Mouse (Mus musculus): ENCODE measurements around the gene Vmn2r91. TPM values are rescaled to one million over a fixed set of nuclear protein-coding genes. Genes with fewer than 3 reads are reported as not detected.
"Not testable (repeated sequence)": the region's sequence is repeated elsewhere in the genome, so short reads cannot be mapped to it uniquely, and the experiment has no call there.

Vmn2r91 gene
- not detected in 2 replicates for polyA plus RNA-seq (2015; fragmentation: Nextera tagmentation; extraction: Ambion mirVana)

- not testable (repeated sequence) for H3K36me3 ChIP-seq (ENCODE audit: insufficient read depth, low read length); H3K4me3 ChIP-seq (replicated peaks; ENCODE audit: low read depth, low read length); H3K4me2 ChIP-seq (ENCODE audit: low read length); H3K9me3 ChIP-seq (replicated peaks; ENCODE audit: low read length); H3K9ac ChIP-seq (ENCODE audit: low read depth, low read length); H3K27me3 ChIP-seq (ENCODE audit: insufficient read depth, low read length); H3K4me1 ChIP-seq (replicated peaks; ENCODE audit: insufficient read depth, low read length); ATAC-seq (replicated peaks; ENCODE audit: low FRiP score, low read depth); H3K27ac ChIP-seq; DNase-seq (ENCODE audit: low spot score)
Observed at GRCm38 (mm10) chr17:18084716-18085115, at the start of gene Vmn2r91. Vmn2r91 (plus strand) TSS chr17:18085016.

GRCm38 (mm10) chr17:18049124-18049523 is 35.7 kb upstream of the Vmn2r91 start, which contains the start of gene Vmn2r124:
Vmn2r124 (plus strand) TSS chr17:18049424.
- Histone ChIP-seq H3K27me3 (ENCODE audit: insufficient read depth, low read length) (no peaks in the 10 kb centered on the region), H3K9me3 (replicated peaks; ENCODE audit: low read length) (no peaks in the 10 kb centered on the region), H3K4me1 (replicated peaks; ENCODE audit: insufficient read depth, low read length) (no peaks in the 10 kb centered on the region), H3K36me3 (ENCODE audit: insufficient read depth, low read length) (no peaks in the 10 kb centered on the region), H3K27ac (no peak within 1 kb of the TSS), H3K4me2 (ENCODE audit: low read length) (no peak within 1 kb of the TSS), H3K9ac (ENCODE audit: low read depth, low read length) (no peak within 1 kb of the TSS), H3K4me3 (replicated peaks; ENCODE audit: low read depth, low read length) (no peak within 1 kb of the TSS)
- DNase-seq (ENCODE audit: low spot score) (no peak), ATAC-seq (replicated peaks; ENCODE audit: low FRiP score, low read depth) (no peak)
- WGBS, result 56% methylated on average over 2 of the region's 2 CpGs
- no peak for TF ChIP-seq CTCF (IDR thresholded peaks at IDR 0.05; ENCODE audit: low read depth)

- not testable (repeated sequence) for H3K9me3 ChIP-seq (replicated peaks; ENCODE audit: low read length); H3K4me1 ChIP-seq (replicated peaks; ENCODE audit: insufficient read depth, low read length); H3K4me3 ChIP-seq (replicated peaks; ENCODE audit: low read depth, low read length); H3K36me3 ChIP-seq (ENCODE audit: insufficient read depth, low read length); ATAC-seq (replicated peaks; ENCODE audit: low FRiP score, low read depth); H3K27ac ChIP-seq; H3K4me2 ChIP-seq (ENCODE audit: low read length); DNase-seq (ENCODE audit: low spot score); H3K27me3 ChIP-seq (ENCODE audit: insufficient read depth, low read length); H3K9ac ChIP-seq (ENCODE audit: low read depth, low read length)
- 69% methylated on average over 1 of the region's 1 CpGs for WGBS
Observed at GRCm38 (mm10) chr17:18095626-18096025, 10.8 kb downstream of the Vmn2r91 start.

- H3K9me3 ChIP-seq (replicated peaks; ENCODE audit: low read length); ATAC-seq (replicated peaks; ENCODE audit: low FRiP score, low read depth); H3K4me3 ChIP-seq (replicated peaks; ENCODE audit: low read depth, low read length); H3K27me3 ChIP-seq (ENCODE audit: insufficient read depth, low read length); H3K9ac ChIP-seq (ENCODE audit: low read depth, low read length); H3K36me3 ChIP-seq (ENCODE audit: insufficient read depth, low read length); H3K27ac ChIP-seq; H3K4me1 ChIP-seq (replicated peaks; ENCODE audit: insufficient read depth, low read length); H3K4me2 ChIP-seq (ENCODE audit: low read length); DNase-seq (ENCODE audit: low spot score): not testable (repeated sequence)
- 86% methylated on average over 3 of the region's 3 CpGs for WGBS
Observed at GRCm38 (mm10) chr17:18102265-18102664, 17.4 kb downstream of the Vmn2r91 start.

GRCm38 (mm10) chr17:18151587-18151986 is 66.8 kb downstream of the Vmn2r91 start, which contains the start of gene Vmn2r92:
Vmn2r92 (plus strand) TSS chr17:18151887.
- not testable (repeated sequence) for H3K9ac ChIP-seq (ENCODE audit: low read depth, low read length); ATAC-seq (replicated peaks; ENCODE audit: low FRiP score, low read depth); H3K36me3 ChIP-seq (ENCODE audit: insufficient read depth, low read length); H3K27ac ChIP-seq; H3K9me3 ChIP-seq (replicated peaks; ENCODE audit: low read length); H3K4me2 ChIP-seq (ENCODE audit: low read length); DNase-seq (ENCODE audit: low spot score); H3K27me3 ChIP-seq (ENCODE audit: insufficient read depth, low read length); H3K4me3 ChIP-seq (replicated peaks; ENCODE audit: low read depth, low read length); H3K4me1 ChIP-seq (replicated peaks; ENCODE audit: insufficient read depth, low read length)
- WGBS, result 61% methylated on average over 1 of the region's 1 CpGs

- H3K27me3 ChIP-seq (ENCODE audit: insufficient read depth, low read length); H3K27ac ChIP-seq; H3K9ac ChIP-seq (ENCODE audit: low read depth, low read length); ATAC-seq (replicated peaks; ENCODE audit: low FRiP score, low read depth); H3K4me3 ChIP-seq (replicated peaks; ENCODE audit: low read depth, low read length); H3K4me2 ChIP-seq (ENCODE audit: low read length); DNase-seq (ENCODE audit: low spot score); H3K9me3 ChIP-seq (replicated peaks; ENCODE audit: low read length); H3K36me3 ChIP-seq (ENCODE audit: insufficient read depth, low read length); H3K4me1 ChIP-seq (replicated peaks; ENCODE audit: insufficient read depth, low read length): not testable (repeated sequence)
- 68% methylated on average over 2 of the region's 2 CpGs for WGBS
Observed at GRCm38 (mm10) chr17:18161194-18161593, 76.4 kb downstream of the Vmn2r91 start.

Other genes starting within 250 kb of the Vmn2r91 start
- gene Has1, start 229.8 kb upstream of the Vmn2r91 start, polyA plus RNA-seq (2015; fragmentation: Nextera tagmentation; extraction: Ambion mirVana), result 0.28 and 0.41 TPM in 2 replicates
- gene Fpr1, start 201.1 kb upstream of the Vmn2r91 start, polyA plus RNA-seq (2015; fragmentation: Nextera tagmentation; extraction: Ambion mirVana), result 0.39 and 0.83 TPM in 2 replicates
- gene Fpr2, start 197.2 kb upstream of the Vmn2r91 start, polyA plus RNA-seq (2015; fragmentation: Nextera tagmentation; extraction: Ambion mirVana), result 0.37 and 0.80 TPM in 2 replicates
- gene Fpr3, start 197.2 kb upstream of the Vmn2r91 start, polyA plus RNA-seq (2015; fragmentation: Nextera tagmentation; extraction: Ambion mirVana), result not detected in 2 replicates
- not detected in 2 replicates for gene Fpr-rs4, start 63.3 kb upstream of the Vmn2r91 start, polyA plus RNA-seq (2015; fragmentation: Nextera tagmentation; extraction: Ambion mirVana)
- gene Vmn2r124, start 35.6 kb upstream of the Vmn2r91 start, polyA plus RNA-seq (2015; fragmentation: Nextera tagmentation; extraction: Ambion mirVana), result not detected in 2 replicates
- not detected in 2 replicates for gene Vmn2r92, start 66.9 kb downstream of the Vmn2r91 start, polyA plus RNA-seq (2015; fragmentation: Nextera tagmentation; extraction: Ambion mirVana)
- not detected in 2 replicates for gene Vmn2r94, start 192.7 kb downstream of the Vmn2r91 start, polyA plus RNA-seq (2015; fragmentation: Nextera tagmentation; extraction: Ambion mirVana)
- not detected in 2 replicates for gene Vmn2r93, start 213.1 kb downstream of the Vmn2r91 start, polyA plus RNA-seq (2015; fragmentation: Nextera tagmentation; extraction: Ambion mirVana)

Data from kidney, postnatal 0 days (tissue).